Mouse (Mus musculus): ENCODE results near the gene Rpn2. TPM values are rescaled to one million over a fixed set of nuclear protein-coding genes. Genes with fewer than 3 reads are reported as not detected.

Rpn2 gene
- polyA plus RNA-seq, 1 experiment from 2014 or later, result 202 TPM

DNA sequence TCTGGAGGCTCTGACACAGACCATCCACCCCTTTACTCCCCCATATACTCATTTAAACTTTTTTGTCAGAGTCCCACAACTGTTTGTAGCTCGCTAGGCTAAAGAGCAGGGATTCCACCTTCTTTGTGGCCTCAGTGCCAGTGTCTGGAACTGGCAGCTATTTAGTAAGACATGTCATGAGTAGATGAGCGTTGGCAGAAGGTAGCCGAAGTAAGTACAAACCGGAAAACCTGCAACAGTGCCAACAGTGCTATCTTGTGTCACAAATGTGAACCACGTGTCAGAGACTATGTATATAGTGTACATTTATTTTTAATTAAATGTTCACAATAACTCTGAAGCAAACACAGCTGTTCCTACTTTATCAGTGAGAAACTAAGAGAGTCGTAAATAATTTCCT is 15.0 kb upstream of the Rpn2 start:
- H3K4me2 ChIP-seq (ENCODE audit: low read depth, low read length), result no peak overlapping the region
- no peak overlapping the region for H3K27ac ChIP-seq (ENCODE audit: low read depth, low read length)
- H3K9me3 ChIP-seq (ENCODE audit: control insufficient read depth, low read length), result no peaks in the 10 kb centered on the region
- 83% methylated on average over 6 of the region's 6 CpGs for WGBS
- no peaks in the 10 kb centered on the region for H3K4me1 ChIP-seq (ENCODE audit: control insufficient read depth, insufficient read depth, low read length)
- ATAC-seq (ENCODE audit: low read depth), result no peak
- no peak overlapping the region for H3K9ac ChIP-seq (replicated peaks; ENCODE audit: low read depth, low read length)
- no peaks in the 10 kb centered on the region for H3K27me3 ChIP-seq (ENCODE audit: control insufficient read depth, insufficient read depth, low read length)
- no peak overlapping the region for H3K4me3 ChIP-seq (ENCODE audit: low read depth, low read length)
- no peaks in the 10 kb centered on the region for H3K36me3 ChIP-seq (ENCODE audit: control insufficient read depth, insufficient read depth, low read length)

DNA sequence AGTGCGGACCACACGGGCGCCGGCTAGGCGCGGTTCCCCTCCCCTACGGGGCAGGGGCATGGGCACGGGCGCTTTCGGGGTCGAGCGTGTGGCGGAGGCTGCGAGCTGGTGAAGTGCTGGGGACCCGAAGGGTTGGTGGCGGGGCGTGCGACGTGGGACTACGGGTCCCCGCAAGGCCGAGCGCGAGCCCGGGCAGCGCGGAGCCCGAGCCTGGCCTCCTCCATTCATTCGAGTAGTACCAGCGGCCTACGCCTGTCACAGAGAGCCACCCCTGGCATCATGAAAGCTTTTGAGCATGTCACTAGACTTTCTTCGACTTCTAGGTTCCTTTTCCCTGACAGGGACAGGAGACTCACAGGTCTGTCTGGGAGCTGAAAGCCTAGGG is 591 bp downstream of the Rpn2 start, which contains the start of gene Mroh8:
Mroh8 (minus strand) TSS at position 134 of the 385 bp plus-strand sequence.
- ATAC-seq (ENCODE audit: low read depth), result peak; percentile 72
- under 1% methylated on average over 31 of the region's 32 CpGs for WGBS
- peaks cover 12% of the 10 kb centered on the region for H3K4me1 ChIP-seq (ENCODE audit: control insufficient read depth, insufficient read depth, low read length)
- peak within 1 kb of the TSS; percentile 99 for H3K4me3 ChIP-seq (ENCODE audit: low read depth, low read length)
- H3K9ac ChIP-seq (replicated peaks; ENCODE audit: low read depth, low read length), result peak within 1 kb of the TSS; percentile 90
- H3K27me3 ChIP-seq (ENCODE audit: control insufficient read depth, insufficient read depth, low read length), result no peaks in the 10 kb centered on the region
- H3K4me2 ChIP-seq (ENCODE audit: low read depth, low read length), result peak within 1 kb of the TSS; percentile 85
- peak within 1 kb of the TSS; percentile 92 for H3K27ac ChIP-seq (ENCODE audit: low read depth, low read length)
- H3K36me3 ChIP-seq (ENCODE audit: control insufficient read depth, insufficient read depth, low read length), result peaks cover 5% of the 10 kb centered on the region; the same call in 1 of the 2 replicates
- no peaks in the 10 kb centered on the region for H3K9me3 ChIP-seq (ENCODE audit: control insufficient read depth, low read length)

DNA sequence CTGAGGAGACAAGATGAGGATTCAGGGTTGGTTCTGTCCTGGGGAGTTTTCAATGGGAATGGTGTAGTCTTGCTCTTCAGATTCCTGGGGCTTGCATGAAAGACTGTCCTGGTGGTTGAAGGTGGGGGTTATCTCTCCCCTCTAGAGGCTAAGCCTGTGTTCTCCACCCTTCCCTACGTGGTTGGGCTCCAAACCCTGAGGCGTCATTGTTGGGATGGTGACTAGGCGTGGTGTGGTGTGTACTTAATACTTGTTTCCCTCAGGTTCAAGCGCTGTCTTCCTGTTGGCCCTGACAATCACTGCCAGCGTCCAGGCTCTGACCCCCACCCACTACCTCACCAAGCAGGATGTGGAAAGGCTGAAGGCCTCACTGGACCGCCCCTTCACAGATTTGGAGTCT is 4.5 kb downstream of the Rpn2 start:
- H3K9me3 ChIP-seq (ENCODE audit: control insufficient read depth, low read length), result no peaks in the 10 kb centered on the region
- H3K9ac ChIP-seq (replicated peaks; ENCODE audit: low read depth, low read length), result no peak overlapping the region
- 95% methylated on average over 6 of the region's 6 CpGs for WGBS
- ATAC-seq (ENCODE audit: low read depth), result no peak
- H3K36me3 ChIP-seq (ENCODE audit: control insufficient read depth, insufficient read depth, low read length), result peaks cover 5% of the 10 kb centered on the region; the same call in 1 of the 2 replicates
- no peak overlapping the region for H3K27ac ChIP-seq (ENCODE audit: low read depth, low read length)
- no peaks in the 10 kb centered on the region for H3K27me3 ChIP-seq (ENCODE audit: control insufficient read depth, insufficient read depth, low read length)
- H3K4me3 ChIP-seq (ENCODE audit: low read depth, low read length), result no peak overlapping the region
- no peak overlapping the region for H3K4me2 ChIP-seq (ENCODE audit: low read depth, low read length)
- H3K4me1 ChIP-seq (ENCODE audit: control insufficient read depth, insufficient read depth, low read length), result peaks cover 12% of the 10 kb centered on the region

DNA sequence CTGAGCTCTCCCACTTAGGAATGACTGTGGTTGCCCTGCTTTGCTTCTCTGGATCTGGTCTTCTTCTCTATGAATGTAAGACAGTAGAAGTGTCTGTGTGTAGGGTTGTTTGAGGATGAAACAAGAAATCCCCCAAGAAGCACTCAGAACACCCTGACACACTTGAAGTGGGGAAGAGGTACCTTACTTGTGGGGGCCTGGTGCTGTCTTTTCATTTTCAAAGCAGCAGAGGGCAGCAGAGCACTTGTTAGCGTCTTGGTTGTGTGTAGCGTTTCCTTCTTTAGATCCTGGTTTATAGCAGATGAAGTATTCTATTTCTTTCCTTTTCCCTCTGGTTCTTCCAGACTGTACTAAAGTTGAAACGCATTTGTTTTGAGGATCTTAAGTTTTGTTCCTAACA is 8.7 kb downstream of the Rpn2 start:
- ATAC-seq (ENCODE audit: low read depth), result no peak
- H3K9me3 ChIP-seq (ENCODE audit: control insufficient read depth, low read length), result no peaks in the 10 kb centered on the region
- no peak overlapping the region for H3K9ac ChIP-seq (replicated peaks; ENCODE audit: low read depth, low read length)
- H3K4me2 ChIP-seq (ENCODE audit: low read depth, low read length), result no peak overlapping the region
- H3K27ac ChIP-seq (ENCODE audit: low read depth, low read length), result no peak overlapping the region
- H3K27me3 ChIP-seq (ENCODE audit: control insufficient read depth, insufficient read depth, low read length), result no peaks in the 10 kb centered on the region
- peaks cover 38% of the 10 kb centered on the region for H3K36me3 ChIP-seq (ENCODE audit: control insufficient read depth, insufficient read depth, low read length)
- no peak overlapping the region for H3K4me3 ChIP-seq (ENCODE audit: low read depth, low read length)
- no peaks in the 10 kb centered on the region for H3K4me1 ChIP-seq (ENCODE audit: control insufficient read depth, insufficient read depth, low read length)
- WGBS, result 28% methylated on average over 3 of the region's 3 CpGs

DNA sequence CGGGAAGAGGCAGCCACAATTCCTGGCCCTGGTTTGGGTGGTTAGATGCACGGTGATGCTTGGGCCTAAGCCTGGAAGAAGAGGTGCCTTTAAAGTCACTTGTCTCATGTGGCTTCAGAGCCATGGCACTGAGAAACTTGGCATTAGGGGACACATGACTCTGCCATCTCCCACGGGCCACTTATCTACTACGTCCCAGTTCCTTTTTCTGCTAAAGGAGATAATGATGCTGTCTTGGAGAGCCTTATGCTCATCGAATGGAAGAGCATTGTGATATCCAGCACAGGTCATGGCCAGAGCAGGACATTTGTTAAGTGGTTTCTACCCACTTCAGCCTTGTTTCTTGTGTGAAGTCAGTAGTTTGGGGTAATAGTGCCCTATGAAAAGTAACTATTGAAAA is 10.2 kb downstream of the Rpn2 start:
- no peak for ATAC-seq (ENCODE audit: low read depth)
- peaks cover 37% of the 10 kb centered on the region for H3K36me3 ChIP-seq (ENCODE audit: control insufficient read depth, insufficient read depth, low read length)
- whole genome bisulfite sequencing, result 90% methylated on average over 5 of the region's 5 CpGs
- no peak overlapping the region for H3K9ac ChIP-seq (replicated peaks; ENCODE audit: low read depth, low read length)
- H3K4me3 ChIP-seq (ENCODE audit: low read depth, low read length), result no peak overlapping the region
- H3K27me3 ChIP-seq (ENCODE audit: control insufficient read depth, insufficient read depth, low read length), result no peaks in the 10 kb centered on the region
- no peak overlapping the region for H3K4me2 ChIP-seq (ENCODE audit: low read depth, low read length)
- H3K9me3 ChIP-seq (ENCODE audit: control insufficient read depth, low read length), result no peaks in the 10 kb centered on the region
- H3K27ac ChIP-seq (ENCODE audit: low read depth, low read length), result no peak overlapping the region
- H3K4me1 ChIP-seq (ENCODE audit: control insufficient read depth, insufficient read depth, low read length), result no peaks in the 10 kb centered on the region

DNA sequence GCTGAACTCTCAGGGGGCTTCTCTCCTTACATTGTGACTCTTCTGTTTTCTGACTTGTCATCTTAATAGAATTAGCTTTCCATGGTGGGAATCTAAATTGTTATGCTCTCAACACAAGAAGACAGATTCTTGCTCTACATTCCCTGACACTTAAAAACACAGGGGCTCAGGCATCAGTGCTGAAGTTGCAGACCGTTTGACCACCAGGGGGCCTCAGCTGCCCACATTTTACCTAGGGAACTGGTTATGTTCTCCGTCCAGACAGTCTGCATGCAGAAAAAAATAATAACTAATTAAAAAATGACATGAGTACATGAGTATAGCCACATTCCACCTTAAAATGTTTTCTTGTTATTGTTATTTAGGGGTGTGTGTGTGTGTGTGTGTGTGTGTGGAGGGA is 13.3 kb downstream of the Rpn2 start:
- H3K4me2 ChIP-seq (ENCODE audit: low read depth, low read length), result no peak overlapping the region
- H3K9me3 ChIP-seq (ENCODE audit: control insufficient read depth, low read length), result no peaks in the 10 kb centered on the region
- H3K27me3 ChIP-seq (ENCODE audit: control insufficient read depth, insufficient read depth, low read length), result no peaks in the 10 kb centered on the region
- H3K27ac ChIP-seq (ENCODE audit: low read depth, low read length), result no peak overlapping the region
- WGBS, result 13% methylated on average over 2 of the region's 2 CpGs
- H3K4me3 ChIP-seq (ENCODE audit: low read depth, low read length), result no peak overlapping the region
- H3K4me1 ChIP-seq (ENCODE audit: control insufficient read depth, insufficient read depth, low read length), result no peaks in the 10 kb centered on the region
- no peak overlapping the region for H3K9ac ChIP-seq (replicated peaks; ENCODE audit: low read depth, low read length)
- H3K36me3 ChIP-seq (ENCODE audit: control insufficient read depth, insufficient read depth, low read length), result peaks cover 56% of the 10 kb centered on the region
- no peak for ATAC-seq (ENCODE audit: low read depth)

DNA sequence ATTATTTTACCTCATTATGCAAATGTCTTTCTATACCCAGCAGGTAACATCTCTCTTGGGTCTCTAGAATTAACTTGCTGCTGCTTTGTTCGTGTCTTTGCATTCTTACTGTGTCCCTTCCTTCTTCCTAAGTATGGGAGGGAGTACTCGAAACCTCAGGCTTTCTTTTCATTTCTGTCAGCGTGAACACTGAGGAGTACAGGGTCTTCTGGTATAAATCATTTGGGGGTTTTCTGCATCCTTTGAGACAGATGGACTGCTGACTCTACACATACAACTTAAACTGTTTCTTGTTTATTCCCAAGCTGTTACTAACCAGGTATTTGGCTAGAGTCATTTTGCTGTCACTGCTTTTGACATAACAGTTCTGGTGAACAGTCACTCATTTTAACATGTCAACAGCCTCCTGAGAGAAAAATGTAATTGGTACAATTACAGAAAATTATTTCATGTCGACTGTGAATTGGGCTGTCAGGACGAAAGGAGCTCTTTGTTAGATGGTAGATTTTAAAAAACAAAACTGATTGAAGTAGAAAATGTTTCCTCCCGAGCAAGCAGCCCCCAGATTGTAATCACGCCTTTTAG is 17.4 kb downstream of the Rpn2 start:
- Histone ChIP-seq H3K36me3 (ENCODE audit: control insufficient read depth, insufficient read depth, low read length) (peaks cover 58% of the 10 kb centered on the region), H3K27ac (ENCODE audit: low read depth, low read length) (no peak overlapping the region)
- WGBS, result 75% methylated on average over 7 of the region's 7 CpGs

DNA sequence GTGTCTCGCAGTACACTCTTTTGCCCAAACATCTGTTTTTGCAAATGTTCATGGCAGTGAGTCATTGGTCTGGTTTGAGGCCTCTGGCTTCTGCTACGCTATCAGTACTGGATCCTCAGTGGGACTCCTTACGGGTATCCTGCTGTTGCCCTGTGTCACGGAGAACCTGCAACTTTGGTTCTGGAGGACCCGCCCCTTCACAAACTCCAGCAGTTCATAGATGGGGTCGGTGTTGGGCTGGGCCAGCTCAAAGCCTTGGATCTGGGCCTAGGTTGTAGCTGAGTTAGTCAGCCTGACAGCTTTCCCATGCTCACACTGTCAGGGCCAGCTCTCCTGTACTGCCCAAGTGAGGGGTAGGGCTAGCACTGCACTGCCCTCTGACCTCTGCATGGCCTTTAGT is 21.2 kb downstream of the Rpn2 start:
- peaks cover 62% of the 10 kb centered on the region for H3K36me3 ChIP-seq (ENCODE audit: control insufficient read depth, insufficient read depth, low read length)
- ATAC-seq (ENCODE audit: low read depth), result no peak
- no peaks in the 10 kb centered on the region for H3K4me1 ChIP-seq (ENCODE audit: control insufficient read depth, insufficient read depth, low read length)
- no peaks in the 10 kb centered on the region for H3K9me3 ChIP-seq (ENCODE audit: control insufficient read depth, low read length)
- no peak overlapping the region for H3K27ac ChIP-seq (ENCODE audit: low read depth, low read length)
- H3K4me2 ChIP-seq (ENCODE audit: low read depth, low read length), result no peak overlapping the region
- no peak overlapping the region for H3K9ac ChIP-seq (replicated peaks; ENCODE audit: low read depth, low read length)
- H3K27me3 ChIP-seq (ENCODE audit: control insufficient read depth, insufficient read depth, low read length), result no peaks in the 10 kb centered on the region
- H3K4me3 ChIP-seq (ENCODE audit: low read depth, low read length), result no peak overlapping the region
- WGBS, result 95% methylated on average over 6 of the region's 6 CpGs

More for the DNA sequence above, 17.4 kb downstream of the Rpn2 start:
- Histone ChIP-seq H3K4me1 (ENCODE audit: control insufficient read depth, insufficient read depth, low read length) (no peaks in the 10 kb centered on the region), H3K4me2 (ENCODE audit: low read depth, low read length) (no peak overlapping the region), H3K9ac (replicated peaks; ENCODE audit: low read depth, low read length) (no peak overlapping the region), H3K9me3 (ENCODE audit: control insufficient read depth, low read length) (no peaks in the 10 kb centered on the region), H3K27me3 (ENCODE audit: control insufficient read depth, insufficient read depth, low read length) (no peaks in the 10 kb centered on the region), H3K4me3 (ENCODE audit: low read depth, low read length) (no peak overlapping the region)
- no peak for ATAC-seq (ENCODE audit: low read depth)

DNA sequence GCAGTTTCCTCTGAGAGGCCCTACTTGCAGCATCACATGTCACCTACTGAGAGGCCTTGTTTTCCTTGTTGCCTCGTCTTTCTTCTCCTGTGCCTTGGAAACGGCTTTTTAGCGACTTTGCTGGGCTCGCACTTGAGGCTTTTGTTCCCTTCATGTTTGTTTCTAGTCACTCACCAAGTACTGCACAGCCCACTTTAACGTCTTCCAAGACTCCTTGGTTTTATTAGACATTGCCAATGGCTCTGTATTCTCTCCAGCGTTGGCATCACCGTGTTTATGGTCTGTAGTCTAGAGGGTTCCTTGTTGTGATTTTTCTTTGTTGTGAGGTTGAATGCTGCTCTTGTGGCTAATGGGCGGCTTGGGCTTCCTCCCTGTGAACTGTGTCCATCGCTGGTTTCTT is 24.3 kb downstream of the Rpn2 start:
- no peak overlapping the region for H3K4me3 ChIP-seq (ENCODE audit: low read depth, low read length)
- H3K4me2 ChIP-seq (ENCODE audit: low read depth, low read length), result no peak overlapping the region
- H3K9me3 ChIP-seq (ENCODE audit: control insufficient read depth, low read length), result no peaks in the 10 kb centered on the region
- H3K36me3 ChIP-seq (ENCODE audit: control insufficient read depth, insufficient read depth, low read length), result peaks cover 45% of the 10 kb centered on the region
- no peak for ATAC-seq (ENCODE audit: low read depth)
- no peak overlapping the region for H3K9ac ChIP-seq (replicated peaks; ENCODE audit: low read depth, low read length)
- WGBS, result 30% methylated on average over 9 of the region's 9 CpGs
- no peaks in the 10 kb centered on the region for H3K27me3 ChIP-seq (ENCODE audit: control insufficient read depth, insufficient read depth, low read length)
- peak overlapping the region; percentile 23; the same call in 1 of the 2 replicates for H3K27ac ChIP-seq (ENCODE audit: low read depth, low read length)
- H3K4me1 ChIP-seq (ENCODE audit: control insufficient read depth, insufficient read depth, low read length), result peaks cover 6% of the 10 kb centered on the region; the same call in 1 of the 2 replicates

Measured in neural tube, embryonic 14.5 days (tissue).